Mouse (Mus musculus) lung, embryonic 14.5 days (tissue): ENCODE measurements around the gene Chad. TPM values are rescaled to one million over a fixed set of nuclear protein-coding genes. Genes with fewer than 3 reads are reported as not detected.

Source experiments
- ATAC-seq: fragments of 200-750 bp; cut with Nextera tagmentation; 2 replicates; pipeline ENCODE4 v1.8.0; 2017; ENCODE audit warnings: mild to moderate bottlenecking, moderate TSS enrichment, moderate library complexity; ENCODE audit not compliant: insufficient read depth
- DNase-seq: peaks from one replicate; pipeline ENCODE4 v3.0.0-alpha.2; 2015
- H3K27ac ChIP-seq: fragments of 300-500 bp; sonication (generic); 2 replicates; pipeline ENCODE4 v1.5.1; 2014; ENCODE audit warnings: low read depth, mild to moderate bottlenecking, moderate library complexity
- H3K27me3 ChIP-seq: fragments of 300-500 bp; sonication (generic); 2 replicates; pipeline ENCODE4 v1.6.1; 2014; ENCODE audit warnings: low read length, control low read depth; ENCODE audit not compliant: insufficient read depth
- H3K36me3 ChIP-seq: fragments of 300-500 bp; sonication (generic); 2 replicates; pipeline ENCODE4 v1.6.1; 2014; ENCODE audit warnings: control low read depth; ENCODE audit not compliant: insufficient read depth
- H3K4me1 ChIP-seq: fragments of 300-500 bp; sonication (generic); 2 replicates; pipeline ENCODE4 v1.6.1; 2014; ENCODE audit warnings: antibody characterized with exemption, control low read depth; ENCODE audit not compliant: insufficient read depth
- H3K4me2 ChIP-seq: fragments of 300-500 bp; sonication (generic); 2 replicates; pipeline ENCODE4 v1.6.1; 2014; ENCODE audit warnings: mild to moderate bottlenecking
- H3K4me3 ChIP-seq: fragments of 300-500 bp; sonication (generic); 2 replicates; pipeline ENCODE4 v1.5.1; 2014; ENCODE audit warnings: low read depth, low read length
- H3K9ac ChIP-seq: fragments of 300-500 bp; sonication (generic); 2 replicates; pipeline ENCODE4 v1.6.1; 2014
- H3K9me3 ChIP-seq: fragments of 300-500 bp; sonication (generic); 2 replicates; pipeline ENCODE4 v1.6.1; 2016; ENCODE audit warnings: low read depth, low read length, control low read depth
- CTCF ChIP-seq: IDR thresholded peaks from 2 replicates; pipeline ENCODE4 v1.5.1; 2016; ENCODE audit warnings: antibody characterized with exemption, low read depth
- WGBS: fragments of 180-500 bp; shearing (Covaris S2); extraction: QIAGEN DNeasy Blood & Tissue Kit; methylation state at CpG from one replicate; pipeline ENCODE4 v1.1.7; 2014; 5-methylcytosine and 5-hydroxymethylcytosine counted together
- polyA plus RNA-seq: library from polyadenylated mRNA; unstranded; fragments of >200 nt; fragmentation: Nextera tagmentation; extraction: Ambion mirVana; gene quantifications from 2 replicates; pipeline ENCODE4 v1.2.1, GENCODE M21; 2014

The Chad gene
- polyA plus RNA-seq, 1 experiment from 2014 or later = 1.6 TPM

DNA sequence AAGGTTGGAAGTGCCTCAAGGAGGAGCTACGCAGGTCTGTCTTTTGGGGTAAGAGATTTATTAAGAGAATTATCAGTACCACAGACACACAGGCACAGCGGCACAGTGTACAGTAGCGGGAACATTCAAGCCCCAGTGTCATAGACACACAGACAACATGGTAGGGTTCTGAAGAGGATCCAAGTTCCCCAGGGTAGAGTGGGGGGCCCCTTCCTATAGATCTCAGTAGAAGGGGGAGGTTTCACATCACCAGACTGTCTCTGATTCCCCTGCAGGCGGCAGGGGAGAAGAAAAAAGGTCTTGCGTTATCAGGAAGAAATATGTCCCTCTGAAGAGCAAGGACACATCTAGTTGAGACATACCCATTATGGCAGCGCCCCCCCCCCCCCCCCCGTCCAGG, 25.1 kb upstream of the Chad start:
- Histone ChIP-seq H3K9ac (no peak overlapping the region), H3K4me3 (no peak overlapping the region), H3K27ac (no peak overlapping the region), H3K4me2 (no peak overlapping the region), H3K4me1 (no peaks in the 10 kb centered on the region), H3K36me3 (peaks cover 9% of the 10 kb centered on the region; the same call in 1 of the 2 replicates), H3K27me3 (no peaks in the 10 kb centered on the region), H3K9me3 (no peaks in the 10 kb centered on the region)
- WGBS = 73% methylated on average over 7 of the region's 7 CpGs
- DNase-seq = no peak
- no peak for ATAC-seq
- no peak for TF ChIP-seq CTCF

DNA sequence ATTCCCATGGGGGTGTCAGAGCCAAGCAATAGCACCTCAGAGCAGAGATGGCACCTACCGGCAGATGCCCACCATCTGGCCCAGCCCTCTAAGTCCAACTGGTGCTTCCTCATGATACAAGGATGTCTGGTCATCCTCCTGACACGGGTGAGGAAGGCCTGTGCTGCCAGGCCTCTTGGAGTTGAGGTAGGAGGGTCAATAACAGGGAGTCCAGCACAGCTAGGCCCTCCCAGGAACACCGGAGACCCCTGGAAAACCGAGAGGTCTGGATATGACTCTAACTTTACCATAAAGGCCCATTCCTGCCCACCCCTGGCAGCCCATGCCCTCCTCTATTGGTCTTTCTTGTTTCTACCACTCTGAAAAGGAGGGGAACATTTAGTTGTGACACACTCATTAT, 22.4 kb upstream of the Chad start:
- Histone ChIP-seq H3K27ac (no peak overlapping the region), H3K4me2 (no peak overlapping the region), H3K36me3 (peaks cover 9% of the 10 kb centered on the region; the same call in 1 of the 2 replicates), H3K9me3 (no peaks in the 10 kb centered on the region), H3K27me3 (no peaks in the 10 kb centered on the region), H3K4me3 (no peak overlapping the region), H3K9ac (no peak overlapping the region), H3K4me1 (no peaks in the 10 kb centered on the region)
- WGBS = 81% methylated on average over 4 of the region's 4 CpGs
- no peak for TF ChIP-seq CTCF
- no peak for ATAC-seq
- DNase-seq = no peak

DNA sequence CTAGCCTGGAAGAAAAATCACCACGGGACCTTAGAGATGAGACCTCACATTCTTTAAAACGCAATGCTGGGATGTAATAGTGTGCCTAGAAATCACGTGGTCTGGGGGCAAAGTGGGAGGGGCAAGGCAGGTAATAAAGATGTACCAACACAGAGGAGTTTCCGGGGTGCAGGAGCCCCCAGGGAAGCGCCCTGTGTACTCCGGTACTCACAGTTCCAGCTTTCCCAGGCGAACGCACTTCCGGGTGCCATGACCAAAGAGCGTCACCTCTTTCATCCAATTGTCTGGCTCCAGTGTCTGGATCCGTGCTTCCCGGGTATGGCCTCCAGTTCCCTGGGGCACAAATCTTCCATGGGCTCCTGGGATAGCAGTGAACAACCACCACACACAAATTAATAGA, 21.5 kb upstream of the Chad start:
- DNase-seq (no peak), ATAC-seq (no peak)
- no peak for TF ChIP-seq CTCF
- no peak overlapping the region for H3K4me3 ChIP-seq
- no peaks in the 10 kb centered on the region for H3K4me1 ChIP-seq
- no peaks in the 10 kb centered on the region for H3K9me3 ChIP-seq
- no peak overlapping the region for H3K4me2 ChIP-seq
- H3K36me3 ChIP-seq = peaks cover 9% of the 10 kb centered on the region; the same call in 1 of the 2 replicates
- no peak overlapping the region for H3K27ac ChIP-seq
- no peaks in the 10 kb centered on the region for H3K27me3 ChIP-seq
- WGBS = 84% methylated on average over 12 of the region's 12 CpGs
- H3K9ac ChIP-seq = no peak overlapping the region

DNA sequence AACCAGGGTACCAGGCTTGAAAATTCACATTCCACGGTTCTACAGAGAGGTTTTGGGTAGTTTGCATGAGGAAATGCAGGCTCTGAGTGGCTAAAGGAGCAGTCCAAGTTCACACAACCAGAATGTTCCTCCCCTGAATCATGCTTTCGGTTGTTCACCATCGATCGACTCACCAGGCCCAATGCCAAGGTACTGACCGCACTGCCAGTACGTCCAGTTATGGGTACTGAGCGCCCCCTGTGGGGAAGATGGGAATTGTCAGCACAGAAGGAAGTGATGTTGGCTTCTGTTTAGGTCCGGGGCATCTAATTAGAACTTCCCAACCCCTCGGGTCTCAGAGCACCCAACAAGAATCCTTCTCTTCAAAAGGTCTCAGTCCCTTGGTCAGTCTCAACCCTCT, 20.9 kb upstream of the Chad start:
- no peaks in the 10 kb centered on the region for H3K9me3 ChIP-seq
- H3K9ac ChIP-seq = no peak overlapping the region
- ATAC-seq = peak; percentile 34; the same call in 1 of the 2 replicates
- no peaks in the 10 kb centered on the region for H3K27me3 ChIP-seq
- peak; percentile 92 for TF ChIP-seq CTCF
- H3K4me3 ChIP-seq = no peak overlapping the region
- no peaks in the 10 kb centered on the region for H3K4me1 ChIP-seq
- H3K36me3 ChIP-seq = peaks cover 9% of the 10 kb centered on the region; the same call in 1 of the 2 replicates
- 30% methylated on average over 9 of the region's 9 CpGs for WGBS
- no peak overlapping the region for H3K27ac ChIP-seq
- H3K4me2 ChIP-seq = peak overlapping the region; percentile 52; the same call in 1 of the 2 replicates
- peak; percentile 95 for DNase-seq

DNA sequence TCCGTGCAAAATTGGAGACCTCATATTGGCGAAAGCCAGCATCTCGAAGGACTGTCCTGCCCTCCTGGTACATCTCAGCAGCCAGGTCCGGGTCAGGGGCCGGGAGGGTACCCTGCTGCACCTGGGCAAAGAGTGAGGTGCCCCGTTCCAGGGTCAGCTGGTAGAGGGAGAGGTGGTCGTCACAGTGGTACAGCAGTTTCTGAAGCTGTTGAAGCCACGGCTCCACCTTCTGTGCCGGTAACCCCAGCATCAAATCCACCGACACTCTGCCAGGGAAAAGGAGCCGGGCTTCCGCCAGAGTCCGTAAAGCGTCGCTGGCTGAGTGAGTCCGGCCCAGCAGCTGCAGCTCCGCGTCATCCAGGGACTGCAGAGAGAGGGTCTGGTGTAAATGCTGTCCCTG, 20.4 kb upstream of the Chad start:
- ATAC-seq (no peak), DNase-seq (peak; percentile 46)
- Histone ChIP-seq H3K9ac (peak overlapping the region; percentile 6; the same call in 1 of the 2 replicates), H3K4me2 (peak overlapping the region; percentile 52; the same call in 1 of the 2 replicates), H3K4me1 (no peaks in the 10 kb centered on the region), H3K9me3 (no peaks in the 10 kb centered on the region), H3K36me3 (peaks cover 9% of the 10 kb centered on the region; the same call in 1 of the 2 replicates), H3K27me3 (no peaks in the 10 kb centered on the region), H3K4me3 (no peak overlapping the region), H3K27ac (no peak overlapping the region)
- 50% methylated on average over 18 of the region's 18 CpGs for WGBS
- no peak for TF ChIP-seq CTCF

DNA sequence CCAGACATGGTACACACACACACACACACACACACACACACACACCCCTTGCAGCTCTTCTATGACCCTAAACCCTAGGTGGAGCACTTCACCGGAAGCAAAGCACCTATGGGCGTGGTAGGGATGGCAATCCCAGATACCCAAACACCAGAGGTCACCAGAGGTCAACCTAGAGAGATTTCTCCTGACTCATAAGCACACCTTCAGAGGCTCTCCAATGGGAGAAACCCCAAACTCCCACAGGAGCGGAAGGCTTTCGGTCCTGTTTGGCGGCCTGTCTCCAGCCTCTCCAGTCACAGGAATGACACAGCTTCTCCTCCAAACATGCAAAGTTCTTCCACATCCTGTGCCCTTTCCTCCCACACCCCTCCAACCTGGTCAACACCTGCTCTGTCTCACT, 18.5 kb upstream of the Chad start:
- H3K27me3 ChIP-seq = no peaks in the 10 kb centered on the region
- H3K4me2 ChIP-seq = no peak overlapping the region
- H3K9ac ChIP-seq = no peak overlapping the region
- TF ChIP-seq CTCF = no peak
- ATAC-seq (no peak), DNase-seq (no peak)
- whole genome bisulfite sequencing = 91% methylated on average over 5 of the region's 5 CpGs
- no peak overlapping the region for H3K27ac ChIP-seq
- H3K36me3 ChIP-seq = peaks cover 9% of the 10 kb centered on the region; the same call in 1 of the 2 replicates
- no peaks in the 10 kb centered on the region for H3K9me3 ChIP-seq
- H3K4me1 ChIP-seq = no peaks in the 10 kb centered on the region
- no peak overlapping the region for H3K4me3 ChIP-seq

DNA sequence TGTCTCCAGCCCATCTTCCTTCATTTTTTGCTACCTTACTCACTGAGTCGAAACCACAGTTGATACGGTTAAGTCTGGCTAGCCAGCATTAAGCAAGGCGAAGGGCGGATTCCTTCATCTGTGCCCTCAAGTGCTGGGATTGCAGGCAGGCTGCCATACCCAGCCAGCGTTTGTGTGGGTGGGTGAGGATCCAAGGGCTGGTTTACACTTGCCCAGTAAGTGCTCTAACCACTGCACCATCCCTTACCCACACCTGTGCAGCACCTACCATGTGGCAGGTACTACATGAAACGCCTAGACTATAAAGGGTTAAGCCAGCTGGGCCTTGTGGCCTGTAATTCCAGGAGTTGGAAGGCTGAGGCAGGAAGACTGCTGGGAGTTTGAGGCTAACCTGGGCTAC, 17.6 kb upstream of the Chad start:
- Histone ChIP-seq H3K27me3 (no peaks in the 10 kb centered on the region), H3K4me2 (no peak overlapping the region), H3K4me1 (no peaks in the 10 kb centered on the region), H3K9ac (no peak overlapping the region), H3K4me3 (no peak overlapping the region), H3K27ac (no peak overlapping the region), H3K9me3 (no peaks in the 10 kb centered on the region), H3K36me3 (peaks cover 3% of the 10 kb centered on the region; the same call in 1 of the 2 replicates)
- 90% methylated on average over 6 of the region's 6 CpGs for WGBS
- DNase-seq (no peak), ATAC-seq (no peak)
- no peak for TF ChIP-seq CTCF
